Mouse (Mus musculus) limb, embryonic 12.5 days (tissue): ENCODE measurements around the gene Iqcg. TPM values are rescaled to one million over a fixed set of nuclear protein-coding genes. Genes with fewer than 3 reads are reported as not detected.
A peak's percentile ranks its signal among the peaks of the same experiment; 100 is the strongest.

Experiments used
- ATAC-seq: fragments of 200-750 bp; cut with Nextera tagmentation; 2 replicates; pipeline ENCODE4 v1.8.0; 2017; ENCODE audit warnings: low read depth, moderate TSS enrichment; ENCODE audit not compliant: insufficient number of reproducible peaks, insufficient read depth, low FRiP score, low TSS enrichment
- H3K27ac ChIP-seq: fragments of 300-500 bp; sonication (generic); 2 replicates; pipeline ENCODE4 v1.5.1; 2016; ENCODE audit warnings: mild to moderate bottlenecking, moderate library complexity
- H3K27me3 ChIP-seq: fragments of 300-500 bp; sonication (generic); 2 replicates; pipeline ENCODE4 v1.6.1; 2016; ENCODE audit warnings: mild to moderate bottlenecking, moderate library complexity
- H3K36me3 ChIP-seq: fragments of 300-500 bp; sonication (generic); 2 replicates; pipeline ENCODE4 v1.6.1; 2016; ENCODE audit warnings: mild to moderate bottlenecking, moderate library complexity
- H3K4me1 ChIP-seq: fragments of 300-500 bp; sonication (generic); replicated peaks from 2 replicates; pipeline ENCODE4 v1.6.1; 2016
- H3K4me2 ChIP-seq: fragments of 300-500 bp; sonication (generic); 2 replicates; pipeline ENCODE4 v1.6.1; 2016; ENCODE audit warnings: mild to moderate bottlenecking, moderate library complexity
- H3K4me3 ChIP-seq: fragments of 300-500 bp; sonication (generic); replicated peaks from 2 replicates; pipeline ENCODE4 v1.5.1; 2016; ENCODE audit warnings: mild to moderate bottlenecking
- H3K9ac ChIP-seq: fragments of 300-500 bp; sonication (generic); replicated peaks from 2 replicates; pipeline ENCODE4 v1.6.1; 2016; ENCODE audit warnings: mild to moderate bottlenecking, moderate library complexity
- H3K9me3 ChIP-seq: fragments of 300-500 bp; sonication (generic); 2 replicates; pipeline ENCODE4 v1.6.1; 2016; ENCODE audit warnings: mild to moderate bottlenecking, moderate library complexity
- WGBS: fragments of 180-500 bp; shearing (Covaris S2); methylation state at CpG from one replicate; pipeline ENCODE4 v1.1.7; 2016; 5-methylcytosine and 5-hydroxymethylcytosine counted together
- polyA plus RNA-seq: library from polyadenylated mRNA; unstranded; fragments of >200 nt; fragmentation: Nextera tagmentation; extraction: Ambion mirVana; gene quantifications from 2 replicates; pipeline ENCODE4 v1.2.1, GENCODE M21; 2016

Iqcg gene
- polyA plus RNA-seq, 1 experiment from 2014 or later = 2.2 TPM

- Histone ChIP-seq H3K4me2 (no peak overlapping the region), H3K27me3 (no peaks in the 10 kb centered on the region), H3K4me1 (peaks cover 9% of the 10 kb centered on the region), H3K9ac (no peak overlapping the region), H3K36me3 (peaks cover 4% of the 10 kb centered on the region), H3K27ac (no peak overlapping the region), H3K4me3 (no peak overlapping the region), H3K9me3 (no peaks in the 10 kb centered on the region)
- 66% methylated on average over 5 of the region's 5 CpGs for WGBS
- ATAC-seq = no peak
These were observed 2.9 kb downstream of the Iqcg start for GRCm38 (mm10) chr16:33053141-33053540.

- H3K27me3 ChIP-seq = no peaks in the 10 kb centered on the region
- no peak overlapping the region for H3K27ac ChIP-seq
- no peak for ATAC-seq
- H3K4me1 ChIP-seq = no peaks in the 10 kb centered on the region
- no peak overlapping the region for H3K4me3 ChIP-seq
- H3K9ac ChIP-seq = no peak overlapping the region
- no peaks in the 10 kb centered on the region for H3K9me3 ChIP-seq
- WGBS = 93% methylated on average over 16 of the region's 16 CpGs
- no peaks in the 10 kb centered on the region for H3K36me3 ChIP-seq
- no peak overlapping the region for H3K4me2 ChIP-seq
These were observed 6.2 kb downstream of the Iqcg start for GRCm38 (mm10) chr16:33049809-33050208.

DNA sequence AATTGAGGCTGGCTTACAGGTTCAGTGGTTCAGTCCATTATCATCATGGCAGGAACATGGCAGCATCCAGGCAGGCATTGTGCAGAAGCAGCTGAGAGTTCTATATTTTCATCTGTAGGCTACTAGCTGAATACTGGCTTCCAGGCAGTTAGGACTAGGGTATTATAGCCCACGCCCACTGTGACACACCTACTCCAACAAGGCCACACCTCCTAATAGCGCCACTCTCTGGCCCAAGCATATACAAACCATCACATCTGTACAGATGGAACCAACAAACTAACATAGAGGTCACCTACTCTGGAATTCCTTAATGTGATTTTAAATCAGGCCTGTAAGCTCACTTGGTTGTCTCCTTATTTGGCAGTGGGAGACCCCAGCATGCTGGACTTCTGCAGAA, 7.3 kb downstream of the Iqcg start:
- no peak overlapping the region for H3K4me2 ChIP-seq
- ATAC-seq = no peak
- no peaks in the 10 kb centered on the region for H3K27me3 ChIP-seq
- H3K4me1 ChIP-seq = no peaks in the 10 kb centered on the region
- no peak overlapping the region for H3K27ac ChIP-seq
- WGBS = 83% methylated on average over 2 of the region's 2 CpGs
- no peaks in the 10 kb centered on the region for H3K36me3 ChIP-seq
- H3K9me3 ChIP-seq = no peaks in the 10 kb centered on the region
- no peak overlapping the region for H3K4me3 ChIP-seq
- no peak overlapping the region for H3K9ac ChIP-seq

GRCm38 (mm10) chr16:33048004-33048403, 8.0 kb downstream of the Iqcg start:
- no peak overlapping the region for H3K4me3 ChIP-seq
- H3K4me2 ChIP-seq = no peak overlapping the region
- H3K27ac ChIP-seq = no peak overlapping the region
- H3K27me3 ChIP-seq = no peaks in the 10 kb centered on the region
- no peaks in the 10 kb centered on the region for H3K4me1 ChIP-seq
- ATAC-seq = no peak
- H3K9ac ChIP-seq = no peak overlapping the region
- WGBS = 98% methylated on average over 1 of the region's 1 CpGs
- H3K36me3 ChIP-seq = no peaks in the 10 kb centered on the region
- H3K9me3 ChIP-seq = no peaks in the 10 kb centered on the region

DNA sequence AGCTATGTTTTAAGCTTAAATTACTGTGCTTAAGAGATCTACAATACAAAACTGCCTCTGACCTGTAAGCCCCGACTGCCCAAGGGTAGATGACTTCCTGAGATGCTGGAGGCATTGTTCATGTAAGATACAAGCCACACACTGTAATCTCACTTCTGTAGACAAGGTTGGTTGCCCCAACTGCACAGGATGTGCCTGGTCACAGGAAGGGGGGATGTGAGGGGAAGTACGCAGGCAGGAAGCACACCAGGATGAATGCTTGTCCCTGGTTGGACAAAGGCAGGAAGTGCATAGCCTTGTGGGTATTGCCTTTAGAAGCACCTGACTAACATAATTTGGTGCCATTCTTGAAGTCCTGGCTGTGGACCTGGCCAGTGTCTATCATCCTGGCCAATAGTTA, 12.8 kb downstream of the Iqcg start:
- no peak overlapping the region for H3K27ac ChIP-seq
- H3K27me3 ChIP-seq = no peaks in the 10 kb centered on the region
- 77% methylated on average over 2 of the region's 2 CpGs for WGBS
- no peaks in the 10 kb centered on the region for H3K9me3 ChIP-seq
- H3K4me1 ChIP-seq = no peaks in the 10 kb centered on the region
- H3K4me2 ChIP-seq = no peak overlapping the region
- no peak for ATAC-seq
- no peak overlapping the region for H3K4me3 ChIP-seq
- H3K9ac ChIP-seq = no peak overlapping the region
- no peaks in the 10 kb centered on the region for H3K36me3 ChIP-seq

- Histone ChIP-seq H3K4me1 (no peaks in the 10 kb centered on the region), H3K27me3 (no peaks in the 10 kb centered on the region), H3K9me3 (no peaks in the 10 kb centered on the region), H3K4me3 (no peak overlapping the region), H3K9ac (no peak overlapping the region), H3K27ac (no peak overlapping the region), H3K36me3 (no peaks in the 10 kb centered on the region), H3K4me2 (no peak overlapping the region)
- 86% methylated on average over 1 of the region's 1 CpGs for WGBS
- no peak for ATAC-seq
These were observed 13.3 kb downstream of the Iqcg start for GRCm38 (mm10) chr16:33042682-33043081.

DNA sequence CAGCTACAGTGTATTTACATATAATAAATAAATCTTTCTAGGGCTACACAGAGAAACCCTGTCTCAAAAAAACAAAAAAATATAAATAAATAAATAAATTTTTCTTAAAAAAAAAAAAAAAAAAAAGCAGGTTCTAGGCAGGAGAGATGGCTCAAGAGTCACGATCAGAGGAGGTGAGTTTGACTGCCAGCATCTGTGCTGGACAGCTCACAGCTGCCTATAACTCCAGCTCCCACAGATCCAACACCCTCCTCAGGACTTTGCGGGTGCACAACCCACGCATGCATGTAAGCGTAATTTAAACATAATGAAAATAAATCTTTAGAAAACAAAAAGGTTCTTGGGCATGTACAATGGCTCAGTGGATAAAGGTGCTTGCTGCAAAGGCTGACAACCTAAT, 20.0 kb downstream of the Iqcg start:
- 0 out of 2 replicates have a peak overlapping the region, but pooled peaks have one; percentile 17 for H3K27ac ChIP-seq
- H3K36me3 ChIP-seq = no peaks in the 10 kb centered on the region
- WGBS = 51% methylated on average over 4 of the region's 4 CpGs
- ATAC-seq = no peak
- no peak overlapping the region for H3K9ac ChIP-seq
- peaks cover 3% of the 10 kb centered on the region; the same call in 1 of the 2 replicates for H3K4me1 ChIP-seq
- H3K9me3 ChIP-seq = no peaks in the 10 kb centered on the region
- H3K27me3 ChIP-seq = no peaks in the 10 kb centered on the region
- H3K4me2 ChIP-seq = no peak overlapping the region
- H3K4me3 ChIP-seq = no peak overlapping the region

- Histone ChIP-seq H3K4me1 (no peaks in the 10 kb centered on the region), H3K9me3 (no peaks in the 10 kb centered on the region), H3K27ac (no peak overlapping the region), H3K4me3 (no peak overlapping the region), H3K27me3 (no peaks in the 10 kb centered on the region), H3K4me2 (no peak overlapping the region), H3K9ac (no peak overlapping the region), H3K36me3 (no peaks in the 10 kb centered on the region)
- no peak for ATAC-seq
- WGBS = 83% methylated on average over 7 of the region's 7 CpGs
These were observed 29.7 kb downstream of the Iqcg start for GRCm38 (mm10) chr16:33026357-33026756.

- Histone ChIP-seq H3K4me3 (no peak overlapping the region), H3K4me2 (no peak overlapping the region), H3K27ac (no peak overlapping the region), H3K36me3 (no peaks in the 10 kb centered on the region), H3K9me3 (no peaks in the 10 kb centered on the region), H3K9ac (no peak overlapping the region), H3K27me3 (no peaks in the 10 kb centered on the region), H3K4me1 (no peaks in the 10 kb centered on the region)
- WGBS = 66% methylated on average over 8 of the region's 8 CpGs
- no peak for ATAC-seq
These were observed 31.4 kb downstream of the Iqcg start for GRCm38 (mm10) chr16:33024456-33025104.

GRCm38 (mm10) chr16:33023750-33024149, 32.3 kb downstream of the Iqcg start:
- no peak overlapping the region for H3K9ac ChIP-seq
- no peaks in the 10 kb centered on the region for H3K4me1 ChIP-seq
- H3K27me3 ChIP-seq = no peaks in the 10 kb centered on the region
- no peaks in the 10 kb centered on the region for H3K36me3 ChIP-seq
- H3K27ac ChIP-seq = no peak overlapping the region
- no peaks in the 10 kb centered on the region for H3K9me3 ChIP-seq
- ATAC-seq = no peak
- H3K4me3 ChIP-seq = no peak overlapping the region
- 6% methylated on average over 4 of the region's 4 CpGs for WGBS
- no peak overlapping the region for H3K4me2 ChIP-seq

GRCm38 (mm10) chr16:33021381-33021780, 34.6 kb downstream of the Iqcg start:
- H3K27ac ChIP-seq = no peak overlapping the region
- 70% methylated on average over 3 of the region's 3 CpGs for WGBS
- no peaks in the 10 kb centered on the region for H3K27me3 ChIP-seq
- no peak overlapping the region for H3K4me3 ChIP-seq
- H3K4me2 ChIP-seq = no peak overlapping the region
- peaks cover 9% of the 10 kb centered on the region; the same call in 1 of the 2 replicates for H3K36me3 ChIP-seq
- ATAC-seq = no peak
- no peaks in the 10 kb centered on the region for H3K4me1 ChIP-seq
- H3K9me3 ChIP-seq = no peaks in the 10 kb centered on the region
- H3K9ac ChIP-seq = no peak overlapping the region

DNA sequence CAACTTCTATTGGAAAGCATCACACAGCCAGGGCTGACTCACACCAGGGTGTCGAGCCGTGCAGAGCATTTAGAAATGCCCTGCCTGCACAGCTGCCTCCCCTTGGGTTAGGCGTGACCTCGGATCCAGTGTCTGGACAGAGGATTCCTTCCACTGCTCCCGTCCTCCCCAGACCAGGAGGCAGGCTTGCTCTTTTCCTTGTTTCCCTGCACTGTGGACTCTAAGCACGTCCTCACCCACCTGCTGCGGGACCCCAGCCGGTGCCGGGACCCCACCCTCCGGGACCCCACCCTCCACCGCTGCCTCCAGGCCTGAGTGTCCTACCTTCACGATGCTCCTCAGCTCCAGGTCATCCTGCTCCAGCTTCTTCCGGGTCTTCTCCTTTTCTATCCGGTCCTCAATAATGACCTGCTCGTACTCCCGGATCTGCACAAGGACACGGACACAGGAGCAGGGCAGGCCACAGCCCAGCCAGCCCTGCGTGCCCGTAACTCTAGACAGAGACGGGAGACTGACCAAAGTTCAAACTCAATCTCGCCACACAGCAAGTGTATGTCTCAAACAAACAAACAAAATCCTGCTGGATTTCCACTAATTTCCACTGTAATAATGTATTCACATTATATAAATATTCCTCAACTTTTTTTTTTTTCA, 36.8 kb downstream of the Iqcg start:
- no peaks in the 10 kb centered on the region for H3K27me3 ChIP-seq
- H3K36me3 ChIP-seq = peaks cover 27% of the 10 kb centered on the region; the same call in 1 of the 2 replicates
- WGBS = 76% methylated on average over 21 of the region's 21 CpGs
- no peak overlapping the region for H3K4me2 ChIP-seq
- no peak overlapping the region for H3K4me3 ChIP-seq
- no peak for ATAC-seq
- no peaks in the 10 kb centered on the region for H3K4me1 ChIP-seq
- H3K9me3 ChIP-seq = no peaks in the 10 kb centered on the region
- H3K27ac ChIP-seq = no peak overlapping the region
- no peak overlapping the region for H3K9ac ChIP-seq
